Mouse (Mus musculus) right cerebral cortex, postnatal 25 days (tissue): ENCODE results near the gene Limch1.

Experiments
- DNase-seq: peaks from one replicate; pipeline ENCODE4 v3.0.0; 2022

Limch1 gene

DNA sequence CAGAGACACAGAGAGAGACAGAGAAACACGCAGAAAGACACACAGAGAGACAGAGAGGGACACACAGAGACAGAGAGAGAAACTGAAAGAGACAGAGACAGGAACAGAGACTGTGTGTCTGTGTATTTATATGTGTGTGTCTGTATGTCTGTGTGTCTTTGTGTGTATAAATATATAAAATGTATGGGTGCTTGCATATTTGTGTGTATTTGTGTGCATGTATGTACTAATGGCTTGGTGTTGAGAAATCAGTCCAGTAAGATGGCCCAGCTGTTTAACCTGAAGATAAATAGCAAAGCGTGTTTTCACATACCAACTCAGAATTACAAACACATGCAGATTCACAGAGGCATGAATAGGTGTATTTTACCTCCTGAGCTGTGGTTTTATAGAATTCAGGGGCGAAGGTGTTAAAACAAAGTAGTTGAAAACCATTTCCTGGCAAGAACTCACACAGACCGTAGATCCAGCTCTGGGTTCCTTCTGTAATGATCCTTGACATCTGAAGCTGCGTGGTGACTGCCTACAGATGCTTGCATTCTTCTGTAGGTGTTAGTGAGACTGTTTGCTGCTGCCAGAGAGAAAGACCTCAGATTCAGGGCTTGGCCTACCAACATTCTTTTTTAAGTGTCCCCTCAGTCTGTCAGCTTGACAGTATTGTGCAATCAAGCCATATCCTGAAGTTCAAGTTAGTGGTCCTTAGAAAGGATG is 140.9 kb downstream of the Limch1 start:
- DNase-seq = no peak

GRCm38 (mm10) chr5:66888061-66888460 is 142.4 kb downstream of the Limch1 start:
- no peak for DNase-seq

DNA sequence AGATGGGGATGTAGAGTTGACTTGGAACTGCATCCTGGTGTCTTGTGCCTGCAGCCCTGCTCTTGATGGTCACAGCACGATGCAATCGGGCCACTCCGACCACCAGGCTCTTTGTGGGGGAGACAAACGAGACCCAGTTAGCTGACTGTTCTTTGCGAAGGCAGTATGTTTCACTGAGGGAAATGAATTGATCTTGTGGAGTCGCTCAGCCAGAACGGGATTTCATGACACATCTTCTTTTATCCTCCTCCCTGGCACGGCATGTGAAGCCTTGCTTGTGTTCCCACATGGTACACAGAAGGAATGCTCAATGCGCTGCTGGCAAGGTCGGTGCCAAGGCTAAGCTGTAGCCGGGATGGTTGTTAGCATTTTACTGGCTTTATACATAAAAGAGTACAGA is 143.7 kb downstream of the Limch1 start:
- DNase-seq = peak; percentile 52

DNA sequence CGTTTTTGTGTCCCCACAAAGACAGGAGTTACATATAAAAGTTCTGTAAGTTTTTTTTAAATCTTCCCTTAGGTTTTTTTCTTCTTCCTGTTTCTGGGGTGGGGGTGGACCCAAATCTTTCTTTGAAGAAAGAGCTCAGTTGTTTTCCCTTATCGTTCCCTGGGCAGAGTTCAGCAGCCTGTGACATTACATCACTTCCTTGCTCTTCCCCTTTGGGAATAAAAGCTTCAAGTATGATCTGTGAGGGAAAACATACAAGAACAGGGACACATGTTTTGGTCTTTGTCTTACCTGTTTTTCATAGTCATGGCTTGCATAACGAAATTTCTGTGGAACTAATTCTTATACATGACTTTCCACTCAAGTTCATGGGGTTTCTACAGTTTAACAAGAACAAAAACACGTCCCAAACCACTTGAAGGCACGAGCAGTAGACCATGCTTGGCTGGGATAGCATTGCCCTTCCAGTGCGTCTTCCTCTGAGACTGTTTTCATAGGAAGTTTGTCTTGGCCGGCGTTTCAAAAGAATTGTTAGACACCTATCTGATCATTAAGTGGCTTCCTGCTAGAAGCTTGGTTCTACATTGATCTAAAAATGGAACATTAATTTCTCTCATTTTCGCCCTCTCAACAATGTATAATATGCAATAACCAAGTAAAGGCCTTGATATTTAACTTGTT is 150.0 kb downstream of the Limch1 start:
- no peak for DNase-seq

DNA sequence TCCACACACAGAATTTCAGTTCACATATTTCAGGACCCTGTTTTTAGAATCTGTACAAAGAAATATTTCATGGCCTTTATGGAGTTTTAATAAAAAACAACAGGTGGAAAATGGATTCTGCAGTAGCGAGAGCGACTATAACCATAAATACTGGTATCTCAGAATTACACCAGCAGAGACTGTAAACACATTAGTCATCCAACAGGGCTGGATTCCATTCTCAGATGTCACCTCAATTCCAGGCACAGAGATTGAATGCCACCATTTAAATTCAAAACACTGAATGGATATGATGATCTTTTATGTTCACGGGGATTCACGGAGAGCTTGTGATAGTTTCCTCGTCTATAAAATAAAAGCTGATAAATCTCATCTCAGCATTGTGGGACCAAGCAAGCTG is 152.0 kb downstream of the Limch1 start:
- no peak for DNase-seq

DNA sequence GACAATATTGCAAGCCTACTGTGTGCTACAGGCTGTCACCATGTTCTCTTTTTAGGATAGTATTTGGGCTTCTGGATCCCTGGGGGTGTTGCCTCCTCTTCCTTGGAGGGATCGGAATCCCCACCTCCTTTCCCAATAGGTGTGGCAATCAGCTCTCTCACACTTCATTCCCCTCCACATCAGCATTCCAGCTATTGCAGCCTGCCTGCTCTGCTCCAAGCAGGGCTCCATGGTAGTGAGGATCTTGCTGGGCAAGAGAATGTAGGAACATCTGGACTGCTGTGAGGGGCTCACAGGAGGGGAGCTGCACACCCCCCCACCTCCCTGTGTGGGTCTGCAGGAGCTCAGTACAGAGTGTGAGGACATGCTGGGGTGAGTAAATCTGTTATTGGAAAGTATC is 152.6 kb downstream of the Limch1 start:
- DNase-seq = no peak

- DNase-seq = peak; percentile 47
These were observed 153.3 kb downstream of the Limch1 start for GRCm38 (mm10) chr5:66898811-66899430.

DNA sequence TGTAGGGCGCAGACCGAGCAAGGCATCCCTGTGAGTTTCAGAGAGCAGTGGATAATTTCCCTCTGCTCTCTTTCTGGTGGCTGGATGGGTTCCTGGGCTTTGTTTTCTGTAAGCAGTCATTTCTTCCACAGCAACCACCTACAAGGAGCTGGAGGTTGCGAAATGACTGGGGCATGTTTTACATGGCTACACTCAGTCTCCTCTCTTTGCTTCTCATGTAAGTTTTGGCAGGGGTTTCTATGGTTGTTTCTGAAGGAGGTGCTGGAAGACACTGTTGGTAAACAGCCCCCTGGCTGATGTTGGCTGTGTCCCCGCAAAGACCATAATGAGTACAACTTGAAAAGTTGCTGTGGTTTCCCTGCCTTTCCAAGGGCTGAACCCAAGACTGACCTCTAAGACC is 155.5 kb downstream of the Limch1 start:
- no peak for DNase-seq

DNA sequence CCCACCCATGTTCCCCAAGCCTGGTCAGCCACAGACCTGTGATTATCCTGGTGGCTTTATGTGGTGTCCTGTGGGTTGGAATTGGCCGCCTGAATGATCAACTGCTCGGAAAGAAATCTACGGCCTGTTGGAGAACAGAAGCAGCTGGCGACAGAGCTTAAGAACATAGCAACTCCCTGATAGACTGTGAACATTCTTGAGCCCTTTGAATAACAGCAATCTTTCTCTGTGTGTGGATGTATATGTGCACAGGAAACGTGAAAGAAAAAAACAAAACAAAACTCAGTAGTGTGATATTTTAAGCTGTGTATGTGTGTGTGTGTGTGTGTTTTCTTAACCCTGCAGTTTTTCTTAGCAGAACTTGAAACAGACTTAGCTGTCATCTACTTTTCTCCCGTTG is 159.2 kb downstream of the Limch1 start:
- no peak for DNase-seq

- no peak for DNase-seq
These were observed 163.3 kb downstream of the Limch1 start for GRCm38 (mm10) chr5:66908883-66909282.

- DNase-seq = no peak
These were observed 164.3 kb downstream of the Limch1 start for GRCm38 (mm10) chr5:66909962-66910361.

DNA sequence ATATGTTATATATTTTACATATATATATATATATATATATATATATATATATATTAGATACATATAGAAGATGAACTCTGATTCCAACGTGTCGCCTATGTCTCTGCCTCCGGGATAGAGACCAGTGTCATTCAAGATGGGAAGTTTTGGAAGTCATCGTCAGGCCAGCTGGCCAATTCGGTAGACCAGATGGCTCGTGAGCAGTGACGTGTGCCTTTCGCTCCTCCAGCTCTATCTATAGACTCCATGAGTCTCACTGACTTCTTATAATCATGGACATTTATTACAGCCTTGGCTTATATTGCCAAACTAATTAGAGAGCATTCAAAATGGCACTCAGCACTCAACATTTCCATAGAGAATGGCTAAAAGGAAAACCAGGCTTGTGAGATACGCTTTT is 165.0 kb downstream of the Limch1 start:
- no peak for DNase-seq

DNA sequence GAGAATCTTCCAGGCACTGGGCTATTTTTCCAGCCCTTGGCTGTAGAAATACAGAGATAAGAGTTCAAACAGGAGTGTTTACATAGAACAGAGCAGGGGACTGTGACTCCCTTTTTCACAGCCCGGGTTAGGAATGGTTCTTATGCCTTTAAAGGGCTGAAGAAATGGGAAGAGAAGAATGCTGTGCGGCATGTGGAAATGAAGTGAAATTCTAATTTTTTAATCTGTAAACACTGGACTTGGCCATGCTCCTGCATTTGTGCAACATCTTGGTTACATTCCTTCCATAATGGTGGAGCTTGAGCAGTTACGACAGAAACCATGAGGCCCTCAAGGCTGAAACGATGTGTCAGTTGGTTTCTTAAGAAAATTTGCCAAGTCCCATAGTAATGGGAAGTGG is 165.4 kb downstream of the Limch1 start:
- no peak for DNase-seq

DNA sequence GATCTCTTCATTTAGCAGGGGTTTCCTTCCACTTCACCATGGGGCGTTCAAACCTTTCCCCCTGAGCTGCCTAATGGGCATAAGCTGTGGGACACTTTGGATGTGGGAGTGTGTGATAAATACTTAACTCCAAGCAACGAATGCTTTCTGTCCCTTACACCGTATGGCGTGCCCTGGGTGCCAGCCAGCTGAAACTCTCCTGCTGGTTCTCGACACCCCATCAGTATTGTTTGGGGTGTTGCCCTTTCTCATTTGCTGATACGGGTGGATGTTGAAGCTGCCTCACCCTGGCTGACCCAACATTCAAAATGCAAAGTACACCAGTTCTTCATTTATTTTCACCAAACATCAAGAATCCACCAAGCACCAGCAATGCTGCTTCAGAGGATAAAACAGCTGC is 168.2 kb downstream of the Limch1 start:
- DNase-seq = no peak

DNA sequence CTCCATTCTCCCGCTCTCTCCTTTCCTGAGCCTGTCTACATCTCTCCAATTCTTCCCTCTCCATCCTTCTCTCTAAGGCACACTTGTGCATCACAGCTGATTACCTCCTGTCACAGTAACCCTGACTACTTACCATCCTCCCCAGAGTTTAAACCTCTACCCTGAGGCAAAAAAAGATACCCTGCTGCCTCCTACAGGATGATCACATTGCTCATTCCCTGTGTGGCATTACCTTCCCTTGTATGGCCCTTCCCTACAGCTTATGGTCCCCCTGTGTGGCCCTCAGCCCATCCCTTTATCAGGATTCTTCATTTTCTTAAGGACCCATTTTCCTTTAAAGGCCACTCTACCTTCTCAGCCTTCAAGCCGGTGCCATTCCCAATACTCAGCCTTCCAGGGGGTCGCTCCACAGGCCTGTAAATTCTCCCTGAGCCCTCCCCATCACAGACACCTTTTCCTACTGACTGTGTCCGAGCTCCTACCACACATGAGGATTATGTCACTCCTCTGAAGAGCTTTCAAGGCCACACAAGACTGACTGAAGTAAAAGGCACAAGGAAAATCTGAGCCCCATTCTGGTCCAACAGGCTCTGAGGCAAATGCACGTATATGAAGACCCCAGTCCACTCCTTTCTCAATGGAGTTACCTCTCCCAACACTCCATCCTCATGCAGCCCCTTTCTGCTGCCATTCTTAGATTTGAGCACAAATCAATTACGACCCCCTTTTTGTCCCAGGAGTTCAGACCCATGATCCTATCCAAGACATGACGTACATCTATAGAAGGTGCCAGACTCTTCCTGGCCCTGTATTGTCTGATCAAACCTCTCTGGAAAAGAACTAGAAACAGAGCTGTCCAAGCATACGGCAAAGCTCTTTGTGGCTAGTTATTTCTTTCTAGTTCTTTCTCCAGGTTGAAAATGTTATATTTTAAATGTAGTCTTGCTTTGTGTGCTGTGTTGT is 172.0 kb downstream of the Limch1 start:
- DNase-seq = no peak

- no peak for DNase-seq
These were observed 173.0 kb downstream of the Limch1 start for GRCm38 (mm10) chr5:66918316-66919305.

DNA sequence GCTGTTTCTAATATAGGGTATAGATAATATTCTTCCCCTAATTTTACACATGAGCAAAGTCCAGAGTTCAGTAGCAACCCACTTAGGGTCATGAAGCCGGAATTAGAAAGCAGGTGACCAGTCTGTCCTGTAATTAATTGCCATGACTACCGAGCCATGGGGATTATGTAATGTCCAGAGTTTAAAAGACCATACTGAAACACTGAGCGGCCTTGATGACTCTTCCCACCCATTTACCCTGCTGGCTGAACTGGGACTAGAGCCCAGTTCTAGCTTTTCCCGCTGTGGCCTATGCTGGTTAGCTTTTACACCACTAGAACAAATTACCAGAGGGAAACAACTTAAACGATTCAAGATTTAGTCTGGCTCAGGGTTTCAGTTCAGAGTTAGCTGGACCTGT is 177.0 kb downstream of the Limch1 start:
- no peak for DNase-seq

- DNase-seq = no peak
These were observed 183.7 kb downstream of the Limch1 start for GRCm38 (mm10) chr5:66929291-66929690.

DNA sequence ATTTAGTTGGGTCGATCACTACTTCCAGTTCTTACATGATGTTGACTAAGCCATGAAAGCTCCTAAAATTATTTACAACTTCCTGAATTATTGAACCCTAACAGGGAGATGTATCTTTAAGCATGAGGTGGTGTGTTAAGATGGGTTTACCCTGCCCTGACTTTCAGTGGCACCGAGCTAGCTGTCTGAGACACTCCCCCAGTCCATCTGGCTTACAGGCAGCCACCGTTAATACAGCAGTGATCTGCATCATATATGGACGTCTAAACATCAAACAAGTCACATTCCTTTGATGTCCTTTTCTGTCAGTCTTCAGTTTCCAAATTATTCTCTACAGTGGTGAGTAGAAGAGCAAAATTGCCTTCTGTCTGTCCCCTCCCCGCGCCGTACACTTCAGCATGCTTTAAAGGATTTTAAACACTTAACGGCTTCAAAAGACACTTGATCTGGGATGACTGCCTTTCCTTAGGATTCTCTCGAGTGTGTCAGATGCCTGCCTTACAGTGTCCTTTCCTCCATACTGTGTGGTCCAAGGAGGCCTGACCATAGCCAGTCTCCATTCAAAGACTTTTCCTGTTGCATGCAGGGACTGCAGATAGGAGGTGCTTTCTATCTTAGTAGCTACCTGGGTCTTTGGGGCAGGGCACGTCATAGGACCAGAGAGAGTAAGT is 187.6 kb downstream of the Limch1 start:
- no peak for DNase-seq

DNA sequence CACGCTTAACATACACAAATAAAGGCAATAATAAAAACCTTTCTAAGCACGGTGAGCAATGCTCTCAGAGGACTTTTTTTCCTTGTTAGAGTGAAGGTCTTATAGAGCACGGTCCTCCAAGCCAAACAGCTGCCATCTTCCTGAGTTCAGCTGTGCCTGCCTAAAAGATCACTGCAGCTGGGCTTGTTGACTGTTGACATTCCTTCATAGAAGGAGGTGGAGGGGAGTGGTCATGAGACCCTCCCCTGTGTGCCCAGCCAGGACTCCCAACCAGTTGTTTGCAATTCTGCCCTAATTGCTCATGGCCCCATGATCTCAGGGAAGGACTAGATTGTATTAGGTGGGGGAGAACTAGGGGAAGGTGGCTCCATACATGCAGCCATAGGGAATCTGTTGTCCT is 189.0 kb downstream of the Limch1 start:
- no peak for DNase-seq

- no peak for DNase-seq
These were observed 191.7 kb downstream of the Limch1 start for GRCm38 (mm10) chr5:66937376-66937775.
